Comparison of ENCODE assay signal across 19 mouse cellular contexts in the genomic region with DNA sequence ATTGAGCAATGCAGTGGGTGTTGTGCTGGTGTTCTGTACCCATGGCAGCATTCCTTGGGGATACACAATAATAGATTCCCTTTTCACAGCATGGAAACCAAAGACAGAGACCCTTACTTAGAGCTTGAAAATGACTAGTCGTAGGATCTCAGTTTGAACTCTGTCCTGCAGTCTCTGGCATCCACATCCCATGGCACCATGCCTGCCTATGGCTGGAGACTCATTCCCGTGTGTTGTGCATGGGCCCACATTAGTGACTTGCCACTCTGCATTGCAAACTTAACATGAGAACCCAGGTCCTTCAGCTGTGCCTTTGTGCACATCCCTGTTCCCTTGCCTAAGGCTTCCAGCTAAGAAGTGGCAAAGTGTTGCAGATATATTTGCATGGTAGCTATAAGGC.
"Had no signal": no experiment of that assay in that cellular context is flagged by ENCODE, and none has a peak within 500 bp of the region (broad histone marks: within the 10 kb centered on the region; RNA-seq: fewer than 3 reads in every experiment).

No protein-coding gene starts in this region.

- H3K27ac ChIP-seq: limb, embryonic 12.5 days; limb, embryonic 15.5 days; liver, embryonic 14.5 days; lung, embryonic 15.5 days; midbrain, embryonic 12.5 days; midbrain, embryonic 15.5 days; neural tube, embryonic 12.5 days; neural tube, embryonic 15.5 days; stomach, postnatal 0 days had no signal

- H3K36me3 ChIP-seq: midbrain, embryonic 12.5 days; midbrain, embryonic 15.5 days; neural tube, embryonic 12.5 days had no signal

- H3K4me1 ChIP-seq: limb, embryonic 15.5 days; midbrain, embryonic 12.5 days; midbrain, embryonic 15.5 days; neural tube, embryonic 15.5 days had no signal

- H3K9me3 ChIP-seq: limb, embryonic 12.5 days; limb, embryonic 15.5 days; lung, embryonic 15.5 days; midbrain, embryonic 12.5 days; midbrain, embryonic 15.5 days; neural tube, embryonic 12.5 days; neural tube, embryonic 15.5 days had no signal

- H3K9ac ChIP-seq: limb, embryonic 12.5 days; limb, embryonic 15.5 days; liver, embryonic 14.5 days; lung, embryonic 15.5 days; midbrain, embryonic 12.5 days; midbrain, embryonic 15.5 days; neural tube, embryonic 12.5 days; neural tube, embryonic 15.5 days had no signal

- DNase-seq: kidney, adult 11 months; kidney, postnatal 10 days; kidney, postnatal 4 days; left cerebral cortex, postnatal 4 days; lung, postnatal 10 days; right cerebral cortex, adult 18-20 months; right cerebral cortex, postnatal 14 days; thymus, adult 2 months; thymus, postnatal 14 days; thymus, postnatal 4 days had no signal

- ATAC-seq: midbrain, embryonic 15.5 days had no signal

- H3K4me2 ChIP-seq: limb, embryonic 12.5 days; limb, embryonic 15.5 days; lung, embryonic 15.5 days; midbrain, embryonic 12.5 days; midbrain, embryonic 15.5 days; neural tube, embryonic 12.5 days; neural tube, embryonic 15.5 days had no signal

- H3K4me3 ChIP-seq: limb, embryonic 12.5 days; limb, embryonic 15.5 days; lung, embryonic 15.5 days; midbrain, embryonic 12.5 days; midbrain, embryonic 15.5 days; neural tube, embryonic 12.5 days; neural tube, embryonic 15.5 days had no signal

- H3K27me3 ChIP-seq: limb, embryonic 12.5 days; limb, embryonic 15.5 days; lung, embryonic 15.5 days; midbrain, embryonic 15.5 days; neural tube, embryonic 12.5 days; neural tube, embryonic 15.5 days had no signal
